17 mouse cellular contexts compared by ENCODE assay signal in the genomic region with DNA sequence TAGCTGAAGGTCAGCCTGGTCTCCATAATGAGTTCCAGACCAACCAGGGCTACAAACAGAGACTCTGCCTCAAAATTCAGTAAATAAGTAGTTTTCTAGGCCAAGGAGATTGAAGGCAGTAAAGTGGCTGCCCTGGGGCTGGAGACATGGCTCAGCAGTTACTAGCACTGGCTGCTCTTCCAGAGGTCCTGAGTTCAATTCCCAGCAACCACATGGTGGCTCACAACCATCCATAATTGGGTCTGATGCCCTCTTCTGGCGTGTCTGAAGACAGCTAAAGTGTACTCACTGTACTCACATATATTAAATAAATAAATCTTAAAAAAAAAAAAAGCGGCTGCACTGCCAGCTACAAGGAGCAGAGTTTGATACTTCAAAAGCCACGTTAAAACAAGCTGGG. TPM values are rescaled to one million over a fixed set of nuclear protein-coding genes. Genes with fewer than 3 reads are reported as not detected.
A peak's percentile ranks its signal among the peaks of the same experiment; 100 is the strongest.
DNase-seq lines count a peak whose midpoint lies in the region; ATAC-seq and TF ChIP-seq lines count a peak whose summit lies in the region.
"Had no signal": no experiment of that assay in that cellular context is flagged by ENCODE, and none has a peak within 500 bp of the region (broad histone marks: within the 10 kb centered on the region; RNA-seq: fewer than 3 reads in every experiment).

No protein-coding gene starts in this region.

- no peak for TF ChIP-seq POLR2A in myocyte (IDR thresholded peaks at IDR 0.05; ENCODE audit: insufficient read length, low read depth)
- no peak for TF ChIP-seq POLR2A in cerebellum, adult 2 months (IDR thresholded peaks at IDR 0.05; ENCODE audit: borderline replicate concordance, insufficient read depth, low read length)

- no peak overlapping the region for H3K9ac ChIP-seq in forebrain, embryonic 14.5 days (ENCODE audit: low read length)
- H3K9ac ChIP-seq in liver, embryonic 12.5 days, result no peak overlapping the region
- H3K9ac ChIP-seq in liver, postnatal 0 days (replicated peaks), result no peak overlapping the region
- H3K9ac ChIP-seq: hindbrain, embryonic 13.5 days had no signal

- H3K79me2 ChIP-seq in myocyte (ENCODE audit: control insufficient read depth, insufficient read depth), result peaks cover 36% of the 10 kb centered on the region

- H3K27ac ChIP-seq in forebrain, embryonic 10.5 days, result no peak overlapping the region
- H3K27ac ChIP-seq in forebrain, embryonic 14.5 days (ENCODE audit: low read depth, low read length), result no peak overlapping the region
- H3K27ac ChIP-seq in liver, embryonic 12.5 days, result no peak overlapping the region
- H3K27ac ChIP-seq in liver, postnatal 0 days (ENCODE audit: low read depth), result no peak overlapping the region
- H3K27ac ChIP-seq in cerebellum, adult 2 months (ENCODE audit: insufficient read depth, low read length), result no peak overlapping the region
- H3K27ac ChIP-seq: heart, adult 2 months; hindbrain, embryonic 13.5 days had no signal

- H3ac ChIP-seq in myocyte (ENCODE audit: control insufficient read depth, insufficient read length), result no peak overlapping the region

- H3K27me3 ChIP-seq in forebrain, embryonic 10.5 days (ENCODE audit: poor library complexity, severe bottlenecking), result no peaks in the 10 kb centered on the region
- H3K27me3 ChIP-seq in forebrain, embryonic 14.5 days (replicated peaks; ENCODE audit: control insufficient read depth, insufficient read depth, low read length), result no peaks in the 10 kb centered on the region
- H3K27me3 ChIP-seq in liver, embryonic 12.5 days (replicated peaks), result no peaks in the 10 kb centered on the region
- H3K27me3 ChIP-seq in liver, postnatal 0 days (ENCODE audit: insufficient read depth, low read length), result no peaks in the 10 kb centered on the region
- no peaks in the 10 kb centered on the region for H3K27me3 ChIP-seq in myocyte (ENCODE audit: control insufficient read depth, insufficient read depth, insufficient read length)
- no peaks in the 10 kb centered on the region for H3K27me3 ChIP-seq in cerebellum, adult 2 months (ENCODE audit: control insufficient read depth, insufficient read depth, low read length)
- H3K27me3 ChIP-seq: hindbrain, embryonic 13.5 days had no signal

- peak overlapping the region; percentile 4; the same call in 1 of the 2 replicates for H3K4me3 ChIP-seq in forebrain, embryonic 10.5 days
- no peak overlapping the region for H3K4me3 ChIP-seq in forebrain, embryonic 14.5 days (ENCODE audit: low read depth, low read length)
- peak overlapping the region; percentile 23; the same call in 1 of the 2 replicates for H3K4me3 ChIP-seq in liver, embryonic 12.5 days
- no peak overlapping the region for H3K4me3 ChIP-seq in liver, postnatal 0 days (ENCODE audit: low read depth, low read length)
- peak overlapping the region; percentile 57 for H3K4me3 ChIP-seq in myocyte
- no peak overlapping the region for H3K4me3 ChIP-seq in cerebellum, adult 2 months (replicated peaks; ENCODE audit: insufficient read depth, low read depth, low read length)
- H3K4me3 ChIP-seq: heart, adult 2 months; hindbrain, embryonic 13.5 days had no signal

- TF ChIP-seq EP300 in liver, postnatal 0 days (IDR thresholded peaks at IDR 0.05; ENCODE audit: low read depth), result no peak

- no peak for DNase-seq in forebrain, embryonic 10.5 days (ENCODE audit: extremely low spot score, low spot score)
- DNase-seq in forebrain, embryonic 14.5 days (ENCODE audit: low spot score), result no peak
- no peak for DNase-seq in liver, postnatal 0 days
- DNase-seq in R1 (ENCODE audit: low read depth, low spot score), result peak; percentile 45
- no peak for DNase-seq in cerebellum, adult 2 months
- DNase-seq in urinary bladder, postnatal 14 days (ENCODE audit: low spot score), result no peak
- DNase-seq: gastrocnemius, postnatal 14 days; heart, adult 2 months; kidney, postnatal 25 days; layer of hippocampus, adult 9-11 months; retina, postnatal 1 day; right cerebral cortex, postnatal 4 days; thymus, postnatal 25 days had no signal

- TF ChIP-seq CTCF in liver, postnatal 0 days (IDR thresholded peaks at IDR 0.05; ENCODE audit: low read depth), result no peak
- no peak for TF ChIP-seq CTCF in cerebellum, adult 2 months (IDR thresholded peaks at IDR 0.05; ENCODE audit: borderline replicate concordance, insufficient read depth, low read depth, low read length)

- H3K36me3 ChIP-seq in forebrain, embryonic 10.5 days (replicated peaks), result peaks cover 51% of the 10 kb centered on the region
- peaks cover 42% of the 10 kb centered on the region for H3K36me3 ChIP-seq in forebrain, embryonic 14.5 days (ENCODE audit: control insufficient read depth, insufficient read depth, low read length)
- peaks cover 53% of the 10 kb centered on the region for H3K36me3 ChIP-seq in liver, embryonic 12.5 days
- H3K36me3 ChIP-seq in liver, postnatal 0 days (replicated peaks; ENCODE audit: insufficient read depth, low read length), result peaks cover 40% of the 10 kb centered on the region
- peaks cover 38% of the 10 kb centered on the region for H3K36me3 ChIP-seq in myocyte (ENCODE audit: control insufficient read depth, insufficient read depth)

- no peaks in the 10 kb centered on the region for H3K9me3 ChIP-seq in forebrain, embryonic 10.5 days
- no peaks in the 10 kb centered on the region for H3K9me3 ChIP-seq in forebrain, embryonic 14.5 days (replicated peaks; ENCODE audit: control insufficient read depth, low read length)
- no peaks in the 10 kb centered on the region for H3K9me3 ChIP-seq in liver, embryonic 12.5 days (replicated peaks)
- no peaks in the 10 kb centered on the region for H3K9me3 ChIP-seq in liver, postnatal 0 days (ENCODE audit: low read length)
- H3K9me3 ChIP-seq: hindbrain, embryonic 13.5 days had no signal

- H3K4me1 ChIP-seq in forebrain, embryonic 10.5 days, result peaks cover 11% of the 10 kb centered on the region; the same call in 1 of the 2 replicates
- H3K4me1 ChIP-seq in forebrain, embryonic 14.5 days (ENCODE audit: control insufficient read depth, insufficient read depth, low read length), result no peaks in the 10 kb centered on the region
- peaks cover 25% of the 10 kb centered on the region for H3K4me1 ChIP-seq in liver, embryonic 12.5 days
- H3K4me1 ChIP-seq in liver, postnatal 0 days (ENCODE audit: insufficient read depth), result peaks cover 11% of the 10 kb centered on the region
- H3K4me1 ChIP-seq in cerebellum, adult 2 months (ENCODE audit: control insufficient read depth, insufficient read depth, low read length), result peaks cover 2% of the 10 kb centered on the region; the same call in 1 of the 2 replicates

- no peak for ATAC-seq in forebrain, embryonic 14.5 days
- no peak for ATAC-seq in liver, embryonic 12.5 days
- ATAC-seq in liver, postnatal 0 days, result no peak
- ATAC-seq: intestine, postnatal 0 days had no signal

- WGBS in forebrain, embryonic 10.5 days, result 89% methylated on average over 3 of the region's 3 CpGs
- WGBS in forebrain, embryonic 14.5 days, result 74% methylated on average over 3 of the region's 3 CpGs
- WGBS in liver, embryonic 12.5 days (ENCODE audit: insufficient replicate concordance), result 77% methylated on average over 3 of the region's 3 CpGs
- 82% methylated on average over 3 of the region's 3 CpGs for WGBS in liver, postnatal 0 days (ENCODE audit: insufficient replicate concordance)
- WGBS in cerebellum, adult 2 months, result 59% methylated on average over 3 of the region's 3 CpGs

- no peak overlapping the region for H3K4me2 ChIP-seq in forebrain, embryonic 14.5 days (ENCODE audit: low read length)
- peak overlapping the region; percentile 56; the same call in 1 of the 2 replicates for H3K4me2 ChIP-seq in liver, embryonic 12.5 days
- H3K4me2 ChIP-seq in liver, postnatal 0 days (ENCODE audit: low read depth, low read length), result no peak overlapping the region
- H3K4me2 ChIP-seq in myocyte (ENCODE audit: low read depth), result no peak overlapping the region

TF ChIP-seq in myocyte, 11 proteins besides CTCF, POLR2A, EP300 and RAD21 (continues in another document):
- TF ChIP-seq MYOD1 (IDR thresholded peaks at IDR 0.05; ENCODE audit: control insufficient read depth in 1 of 3, insufficient read length in 2 of 3, low read depth in 2 of 3), result no peak
- TF ChIP-seq E2F4 (IDR thresholded peaks at IDR 0.05; ENCODE audit: insufficient read depth), result no peak
- TF ChIP-seq SRF (IDR thresholded peaks at IDR 0.05; ENCODE audit: control insufficient read depth, insufficient read length, low read depth), result no peak
- TF ChIP-seq MAX (IDR thresholded peaks at IDR 0.05; ENCODE audit: low read depth), result no peak
- TF ChIP-seq POLR2AphosphoS2 (IDR thresholded peaks at IDR 0.05; ENCODE audit: insufficient read length, low read depth), result no peak
- TF ChIP-seq REST (IDR thresholded peaks at IDR 0.05; ENCODE audit: insufficient read depth, insufficient read length), result no peak
- TF ChIP-seq TCF3 (IDR thresholded peaks at IDR 0.05; ENCODE audit: insufficient read length, low read depth), result no peak
- no peak for TF ChIP-seq USF1 (IDR thresholded peaks at IDR 0.05; ENCODE audit: low read depth)
- TF ChIP-seq MYOG (IDR thresholded peaks at IDR 0.05; ENCODE audit: control insufficient read depth in 1 of 3, insufficient read depth in 1 of 3, insufficient read length in 2 of 3, low read depth in 2 of 3), result no peak

RNA-seq across cellular contexts. Expression of gene Uba2, which starts 3.4 kb away (rescaled TPM):
- polyA plus RNA-seq in forebrain, embryonic 10.5 days (2016; fragmentation: Nextera tagmentation; extraction: Ambion mirVana), result 296 and 309 TPM in 2 replicates
- 199 and 213 TPM in 2 replicates for polyA plus RNA-seq in forebrain, embryonic 14.5 days (2014; fragmentation: Nextera tagmentation; extraction: Ambion mirVana)
- polyA plus RNA-seq in liver, embryonic 12.5 days (2016; fragmentation: Nextera tagmentation; extraction: Ambion mirVana), result 165 and 174 TPM in 2 replicates
- polyA plus RNA-seq in liver, postnatal 0 days (2015; fragmentation: Nextera tagmentation; extraction: Ambion mirVana), result 42.1 and 50.0 TPM in 2 replicates
- 48.7 TPM for polyA plus RNA-seq in myocyte (2012; fragmentation: generic; extraction: Trizol)
- 106 and 110 TPM in 2 replicates for polyA plus RNA-seq in cerebellum, adult 2 months (2012; rRNA removed)

RNA-seq across cellular contexts. Expression of gene Pdcd2l, which starts 30.5 kb away (rescaled TPM):
- polyA plus RNA-seq in forebrain, embryonic 10.5 days (2016; fragmentation: Nextera tagmentation; extraction: Ambion mirVana), result 74.9 and 81.9 TPM in 2 replicates
- 79.4 and 84.3 TPM in 2 replicates for polyA plus RNA-seq in forebrain, embryonic 14.5 days (2014; fragmentation: Nextera tagmentation; extraction: Ambion mirVana)
- polyA plus RNA-seq in liver, embryonic 12.5 days (2016; fragmentation: Nextera tagmentation; extraction: Ambion mirVana), result 39.1 and 39.2 TPM in 2 replicates
- polyA plus RNA-seq in liver, postnatal 0 days (2015; fragmentation: Nextera tagmentation; extraction: Ambion mirVana), result 14.2 and 17.2 TPM in 2 replicates
- polyA plus RNA-seq in myocyte (2012; fragmentation: generic; extraction: Trizol), result 48.4 TPM
- polyA plus RNA-seq in cerebellum, adult 2 months (2012; rRNA removed), result 40.0 and 41.8 TPM in 2 replicates

RNA-seq across cellular contexts. Expression of gene Wtip, which starts 32.9 kb away (rescaled TPM):
- polyA plus RNA-seq in forebrain, embryonic 10.5 days (2016; fragmentation: Nextera tagmentation; extraction: Ambion mirVana), result 4.5 and 5.4 TPM in 2 replicates
- polyA plus RNA-seq in forebrain, embryonic 14.5 days (2014; fragmentation: Nextera tagmentation; extraction: Ambion mirVana), result 3.3 and 4.2 TPM in 2 replicates
- polyA plus RNA-seq in liver, embryonic 12.5 days (2016; fragmentation: Nextera tagmentation; extraction: Ambion mirVana), result 1.5 TPM in 2 replicates
- 0.94 and 1.5 TPM in 2 replicates for polyA plus RNA-seq in liver, postnatal 0 days (2015; fragmentation: Nextera tagmentation; extraction: Ambion mirVana)
- polyA plus RNA-seq in myocyte (2012; fragmentation: generic; extraction: Trizol), result 22.1 TPM
- polyA plus RNA-seq in cerebellum, adult 2 months (2012; rRNA removed), result 6.0 and 6.1 TPM in 2 replicates

Comparison
In these comparisons a context has a peak if more than half of its experiments do, and no peak if none do; other contexts are left out.
1. H3K4me3 ChIP-seq: peak in forebrain, embryonic 10.5 days (single experiment), liver, embryonic 12.5 days (single experiment) and myocyte (single experiment); none in forebrain, embryonic 14.5 days (single experiment), liver, postnatal 0 days (single experiment) and cerebellum, adult 2 months (single experiment).